Mouse (Mus musculus) T-cell, adult 2 months (primary cell): Measurements from ENCODE around the gene Unc13a.
A peak's percentile ranks its signal among the peaks of the same experiment; 100 is the strongest.

Experiments
- DNase-seq: peaks from one replicate; pipeline ENCODE4 v3.0.0; 2022; ENCODE audit warnings: low spot score

The Unc13a gene

GRCm38 (mm10) chr8:71665331-71666130 lies 6.0 kb downstream of the Unc13a start:
- peak; percentile 63 for DNase-seq

GRCm38 (mm10) chr8:71660325-71661120 lies 11.0 kb downstream of the Unc13a start:
- DNase-seq = peak; percentile 76

- DNase-seq = no peak
These were observed 11.8 kb downstream of the Unc13a start for GRCm38 (mm10) chr8:71659751-71660150.

- DNase-seq = no peak
These were observed 13.0 kb downstream of the Unc13a start for GRCm38 (mm10) chr8:71658515-71659049.

- DNase-seq = no peak
These were observed 13.7 kb downstream of the Unc13a start for GRCm38 (mm10) chr8:71657816-71658215.

- no peak for DNase-seq
These were observed 17.0 kb downstream of the Unc13a start for GRCm38 (mm10) chr8:71654600-71654999.

GRCm38 (mm10) chr8:71645510-71645909 lies 26.0 kb downstream of the Unc13a start:
- DNase-seq = no peak

GRCm38 (mm10) chr8:71639318-71639717 lies 32.2 kb downstream of the Unc13a start:
- DNase-seq = no peak

- no peak for DNase-seq
These were observed 33.2 kb downstream of the Unc13a start for GRCm38 (mm10) chr8:71638321-71638720.

- no peak for DNase-seq
These were observed 34.1 kb downstream of the Unc13a start for GRCm38 (mm10) chr8:71637149-71638095.

GRCm38 (mm10) chr8:71633981-71634667 lies 37.4 kb downstream of the Unc13a start:
- DNase-seq = peak; percentile 67

- DNase-seq = peak; percentile 58
These were observed 38.4 kb downstream of the Unc13a start for GRCm38 (mm10) chr8:71633164-71633563.

GRCm38 (mm10) chr8:71631897-71632296 lies 39.7 kb downstream of the Unc13a start:
- DNase-seq = no peak

- DNase-seq = no peak
These were observed 40.8 kb downstream of the Unc13a start for GRCm38 (mm10) chr8:71630761-71631160.

- no peak for DNase-seq
These were observed 41.8 kb downstream of the Unc13a start for GRCm38 (mm10) chr8:71629781-71630212.

- DNase-seq = peak; percentile 88
These were observed 42.4 kb downstream of the Unc13a start for GRCm38 (mm10) chr8:71629096-71629697.

GRCm38 (mm10) chr8:71628396-71629095 lies 43.0 kb downstream of the Unc13a start:
- no peak for DNase-seq

GRCm38 (mm10) chr8:71627265-71628099 lies 44.1 kb downstream of the Unc13a start:
- DNase-seq = no peak

- no peak for DNase-seq
These were observed 44.8 kb downstream of the Unc13a start for GRCm38 (mm10) chr8:71626753-71627152.
